Mouse (Mus musculus) sigmoid colon, adult 10 weeks (tissue): ENCODE results near the gene Sfi1. TPM values are rescaled to one million over a fixed set of nuclear protein-coding genes. Genes with fewer than 3 reads are reported as not detected.

Source experiments
- polyA plus RNA-seq: library from polyadenylated mRNA; stranded (reverse); fragments of 350-450 nt; fragmentation: Illumina TruSeq; extraction: RNeasy Lipid Tissue Mini Kit (QIAGEN cat#74804); gene quantifications from one replicate; pipeline ENCODE4 v1.2.3, GENCODE M21; 2014; ENCODE audit warnings: low read depth, low replicate concordance

The Sfi1 gene
- 17.1 TPM for polyA plus RNA-seq

DNA sequence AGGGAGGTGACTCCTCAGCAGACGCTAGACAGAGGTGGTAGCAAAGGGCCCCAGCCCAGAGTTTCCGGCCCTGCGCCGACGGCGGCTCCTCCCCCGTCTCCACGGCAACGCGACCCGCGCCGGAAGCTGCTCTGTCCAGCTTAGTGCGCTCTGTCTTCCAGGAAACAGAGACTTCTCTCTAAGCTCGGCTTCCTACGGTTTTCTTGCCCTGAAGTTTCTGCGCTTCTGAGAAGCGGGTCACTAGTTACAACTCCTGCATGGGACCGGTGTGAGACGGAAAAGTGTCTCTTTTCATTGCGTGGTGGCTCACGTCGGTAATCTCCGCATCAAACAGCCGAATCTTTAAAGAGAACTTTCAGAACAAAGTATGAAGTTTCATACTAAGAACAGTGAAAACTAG is at the start of gene Sfi1:
TSS of gene Sfi1 (minus strand) at position 101 of the 400 bp plus-strand sequence.

DNA sequence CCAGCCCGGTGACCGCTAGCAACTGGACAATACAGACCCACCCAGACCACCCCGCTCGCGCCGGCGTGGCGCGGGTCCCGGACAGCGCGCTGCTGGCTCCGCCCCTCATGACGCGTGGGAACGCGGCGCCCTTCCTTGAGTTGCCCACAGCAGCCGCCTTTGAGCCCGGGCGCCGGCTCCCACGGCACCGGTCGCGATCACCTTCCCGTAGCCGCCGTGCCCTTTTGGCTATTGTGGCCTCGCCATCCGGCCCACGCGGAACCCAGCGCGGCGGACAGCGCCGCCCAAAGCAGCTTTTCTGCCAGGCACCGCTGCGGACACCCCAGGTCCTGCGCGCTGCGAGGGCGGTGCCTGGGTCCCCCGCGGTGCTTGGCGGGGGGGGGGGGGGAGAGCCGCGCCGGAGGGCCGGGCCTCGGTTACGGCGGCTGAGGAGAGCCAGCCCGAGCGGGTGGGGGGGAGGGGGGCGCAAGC is 9.0 kb upstream of the Sfi1 start, which contains the start of gene Eif4enif1:
TSS of gene Eif4enif1 (plus strand) at position 162 of the 471 bp plus-strand sequence.

Other genes with a start within 250 kb of the Sfi1 start
- gene Eif4enif1, start 8.9 kb upstream of the Sfi1 start, polyA plus RNA-seq, result 84.9 TPM
- gene Drg1, start 73.0 kb upstream of the Sfi1 start, polyA plus RNA-seq, result 149 TPM
- 8.0 TPM for gene Patz1, start 95.4 kb upstream of the Sfi1 start, polyA plus RNA-seq
- gene Pik3ip1, start 136.9 kb upstream of the Sfi1 start, polyA plus RNA-seq, result 2.7 TPM
- 72.4 TPM for gene Limk2, start 215.7 kb upstream of the Sfi1 start, polyA plus RNA-seq